Mouse (Mus musculus): ENCODE data around the gene Stx11.
A peak's percentile ranks its signal among the peaks of the same experiment; 100 is the strongest.

Stx11 gene

DNA sequence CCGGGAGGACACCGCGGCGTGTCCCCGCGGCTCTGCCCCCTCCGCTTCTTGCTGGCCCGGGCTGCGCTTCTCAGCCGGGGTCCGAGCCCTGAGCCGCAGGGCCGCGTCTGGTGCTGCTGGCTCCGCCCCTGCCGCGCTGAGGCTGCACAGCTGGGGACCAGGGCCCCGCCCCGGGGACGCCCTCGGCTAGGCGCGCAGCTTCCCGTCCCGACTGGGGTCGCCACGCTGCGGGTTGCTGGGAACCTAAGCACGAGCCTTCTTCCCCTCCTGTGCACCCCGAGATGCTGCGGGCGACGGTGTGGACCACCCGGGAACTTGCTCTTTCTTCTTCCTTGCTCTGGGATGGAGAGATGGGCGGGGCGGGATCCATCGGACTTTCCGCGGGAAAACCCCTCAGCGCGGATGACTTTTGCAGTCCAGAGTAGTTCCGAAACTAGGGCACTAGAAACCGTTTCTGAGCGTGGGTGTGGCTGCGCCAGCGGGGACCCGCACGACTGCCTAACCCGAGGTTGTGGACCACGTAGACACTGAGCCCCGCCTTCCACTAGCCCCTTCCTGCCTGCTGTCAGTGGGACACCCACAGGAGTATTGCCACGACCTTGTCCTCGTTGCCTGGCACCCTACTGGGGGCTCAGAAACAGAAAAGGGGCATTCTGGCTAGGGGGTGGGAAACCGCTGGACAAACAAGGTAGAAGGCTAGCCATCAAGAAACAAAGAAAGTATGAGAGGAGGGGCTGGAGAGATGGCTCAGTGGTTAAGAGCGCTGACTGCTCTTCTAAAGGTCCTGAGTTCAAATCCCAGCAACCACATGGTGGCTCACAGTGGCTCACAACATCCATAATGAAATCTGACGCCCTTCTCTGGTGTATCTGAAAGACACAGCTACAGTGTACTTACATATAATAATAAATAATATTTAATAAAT is at the start of gene Stx11:
Gene Stx11, minus strand, starts transcription at position 148 of the 925 bp plus-strand sequence.
- DNase-seq (ENCODE audit: low spot score in 2 of 2) = peak; percentile 23 to 49

- no peak for DNase-seq (ENCODE audit: low spot score in 2 of 2)
These were observed 44.6 kb upstream of the Stx11 start for GRCm38 (mm10) chr10:13008737-13009121.

DNA sequence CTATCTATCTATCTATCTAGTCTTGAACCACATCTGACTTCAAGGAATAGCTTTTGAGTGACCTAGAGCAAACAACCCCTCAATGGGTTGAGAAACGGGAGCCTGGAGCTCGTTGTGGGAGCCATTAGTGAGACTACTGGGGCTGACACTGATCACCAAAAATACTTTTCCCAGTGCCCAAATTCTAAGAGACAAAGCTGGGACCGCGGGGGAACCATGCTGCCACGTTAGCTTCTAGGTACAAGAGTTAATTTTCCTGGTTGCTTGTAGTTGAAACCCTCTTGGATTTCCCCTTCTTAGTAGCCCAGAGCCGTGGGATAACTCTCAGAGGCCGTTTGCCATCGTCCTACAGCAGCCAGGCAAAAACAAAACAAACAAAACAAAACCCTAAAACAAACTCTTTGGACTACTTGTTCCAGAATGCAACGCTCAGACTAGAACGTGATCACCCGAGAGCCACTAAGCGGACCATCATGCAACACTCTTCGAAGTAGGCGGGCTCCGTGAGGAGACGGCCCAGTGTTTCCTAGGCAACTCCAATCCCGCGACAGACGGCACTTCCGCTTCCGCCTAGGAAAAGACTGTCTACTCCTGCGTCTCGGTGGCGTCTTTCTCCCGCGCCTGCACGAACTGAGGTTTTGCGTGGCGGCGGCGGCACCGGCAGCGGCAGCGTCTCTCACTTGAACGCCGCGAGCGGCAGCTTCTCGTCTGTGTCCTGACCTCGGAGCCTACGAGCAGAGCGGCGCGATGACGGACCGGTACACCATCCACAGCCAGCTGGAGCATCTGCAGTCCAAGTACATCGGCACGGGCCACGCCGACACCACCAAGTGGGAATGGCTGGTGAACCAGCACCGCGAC is 44.0 kb upstream of the Stx11 start:
- DNase-seq (ENCODE audit: low spot score in 2 of 2) = peak; percentile 84 to 93

DNA sequence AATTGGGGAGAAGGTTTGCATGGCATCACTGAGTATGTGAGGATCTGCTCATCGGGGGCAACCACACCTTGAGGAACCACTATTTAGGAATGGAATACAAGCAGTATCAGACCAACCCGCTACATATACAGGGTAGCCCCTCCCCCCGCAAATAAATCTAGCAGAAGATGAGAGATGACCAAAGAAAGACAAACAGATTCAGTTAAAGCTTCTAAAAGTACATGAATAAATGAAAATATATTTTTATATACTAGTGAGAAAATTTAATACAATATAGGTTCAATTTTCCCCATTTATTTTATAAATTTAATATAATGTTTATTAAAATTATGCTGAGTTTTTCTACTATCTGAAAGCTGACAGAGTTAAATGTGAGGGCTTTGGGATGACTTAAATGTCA is 40.9 kb upstream of the Stx11 start, which contains the start of gene Sf3b5:
Gene Sf3b5, plus strand, starts transcription at position 301 of the 400 bp plus-strand sequence.
- no peak for DNase-seq (ENCODE audit: low spot score in 2 of 2)

DNA sequence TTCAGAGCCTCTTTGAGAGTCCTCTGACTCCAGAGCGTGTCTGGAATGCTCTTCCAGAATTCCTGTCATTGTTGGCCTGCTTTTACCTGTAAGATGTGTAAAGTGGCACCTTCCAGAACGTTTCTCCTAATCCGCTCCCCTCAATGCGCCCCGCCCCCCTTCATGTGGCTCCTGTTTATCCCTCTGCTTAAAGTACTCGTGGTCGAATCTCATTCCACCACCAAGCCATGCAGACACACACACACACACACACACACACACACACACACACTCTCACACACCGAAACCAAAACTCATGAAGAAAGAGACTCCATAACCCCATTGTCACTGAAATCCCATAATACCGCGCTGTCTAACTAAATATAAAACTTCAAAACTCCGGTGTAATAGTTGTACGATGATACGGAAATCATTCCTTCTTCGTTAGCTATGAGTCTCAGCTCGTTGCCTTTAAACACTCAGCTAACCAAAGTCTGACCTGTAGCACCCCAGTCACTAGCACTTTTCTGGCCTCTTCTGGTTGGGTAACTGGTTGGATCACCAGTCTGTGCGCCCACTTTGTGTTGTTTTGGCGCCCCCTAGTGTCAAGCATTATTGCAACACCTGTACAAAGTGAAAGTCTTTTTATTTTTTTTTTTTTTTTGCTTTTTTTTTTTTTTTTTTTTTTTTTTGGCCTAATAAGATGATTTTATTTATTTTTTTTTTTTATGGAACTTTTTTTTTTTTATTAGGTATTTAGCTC is 32.8 kb upstream of the Stx11 start:
- peak; percentile 67 to 73 for DNase-seq (ENCODE audit: low spot score in 2 of 2)

GRCm38 (mm10) chr10:12993411-12994039 is 29.4 kb upstream of the Stx11 start:
- no peak for DNase-seq (ENCODE audit: low spot score in 2 of 2)

- no peak for DNase-seq (ENCODE audit: low spot score in 2 of 2)
These were observed 27.9 kb upstream of the Stx11 start for GRCm38 (mm10) chr10:12991953-12992352.

DNA sequence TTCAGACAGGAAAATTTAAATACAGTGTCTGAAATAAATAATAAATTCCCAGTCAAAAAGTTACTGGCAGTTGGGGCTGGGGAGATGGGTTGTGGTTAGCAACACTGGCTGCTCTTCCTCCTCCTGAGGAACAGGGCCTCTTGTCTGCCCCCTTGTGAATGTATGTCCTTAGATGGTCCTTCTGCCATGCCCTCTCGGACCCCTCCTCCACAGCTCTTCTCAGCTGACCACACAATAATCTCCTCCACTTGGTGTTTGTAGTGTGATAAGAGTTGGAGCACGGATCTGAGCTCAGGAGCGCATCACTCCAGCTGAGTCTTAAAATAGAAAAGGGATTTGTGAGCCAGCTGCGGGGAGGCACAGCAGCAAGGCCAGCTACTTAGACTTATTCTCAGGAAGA is 22.8 kb upstream of the Stx11 start:
- no peak for DNase-seq (ENCODE audit: low spot score in 2 of 2)

DNA sequence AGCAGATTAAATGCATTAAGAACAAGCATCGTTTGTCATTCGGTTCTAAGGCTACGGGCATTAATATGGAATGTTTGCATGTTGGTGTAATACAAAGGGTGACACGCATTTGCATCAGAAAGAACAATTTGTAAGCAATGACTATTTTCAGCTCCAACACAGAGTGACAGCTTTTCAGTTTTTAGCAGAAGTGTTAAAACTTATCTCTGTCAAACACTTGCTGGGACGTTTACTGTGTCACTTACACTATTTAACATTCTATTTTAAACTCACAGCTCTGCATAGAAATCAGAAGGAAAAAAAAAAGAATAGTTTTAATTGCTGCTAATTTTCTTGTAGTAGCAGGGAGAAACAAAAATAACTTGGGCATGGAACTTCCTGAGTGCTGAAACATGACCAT is 22.4 kb upstream of the Stx11 start:
- DNase-seq (ENCODE audit: low spot score in 2 of 2) = no peak

- DNase-seq (ENCODE audit: low spot score in 2 of 2) = no peak
These were observed 20.9 kb upstream of the Stx11 start for GRCm38 (mm10) chr10:12985028-12985427.

GRCm38 (mm10) chr10:12983516-12983915 is 19.4 kb upstream of the Stx11 start:
- DNase-seq (ENCODE audit: low spot score in 2 of 2) = no peak

DNA sequence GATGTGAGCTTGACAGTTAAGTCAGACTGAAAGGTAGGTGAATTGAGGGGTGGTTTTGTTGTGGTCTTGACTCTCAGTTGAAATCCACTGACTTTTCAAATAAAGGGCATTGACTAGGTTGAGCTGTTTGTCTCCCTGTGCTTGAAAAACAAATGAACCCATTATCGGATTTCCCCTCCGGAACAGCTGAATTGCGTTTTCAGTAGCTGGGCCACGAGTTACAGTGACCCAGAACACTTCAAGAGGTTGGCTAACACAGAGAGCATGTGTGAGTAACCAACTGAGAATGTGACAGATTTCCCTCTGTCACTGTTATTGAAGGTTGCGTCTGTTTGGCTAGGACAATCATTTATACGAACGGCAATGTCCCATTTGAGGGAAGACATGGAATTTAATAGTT is 17.0 kb upstream of the Stx11 start:
- no peak for DNase-seq (ENCODE audit: low spot score in 2 of 2)

- DNase-seq (ENCODE audit: low spot score in 2 of 2) = no peak
These were observed 13.7 kb upstream of the Stx11 start for GRCm38 (mm10) chr10:12977787-12978212.

DNA sequence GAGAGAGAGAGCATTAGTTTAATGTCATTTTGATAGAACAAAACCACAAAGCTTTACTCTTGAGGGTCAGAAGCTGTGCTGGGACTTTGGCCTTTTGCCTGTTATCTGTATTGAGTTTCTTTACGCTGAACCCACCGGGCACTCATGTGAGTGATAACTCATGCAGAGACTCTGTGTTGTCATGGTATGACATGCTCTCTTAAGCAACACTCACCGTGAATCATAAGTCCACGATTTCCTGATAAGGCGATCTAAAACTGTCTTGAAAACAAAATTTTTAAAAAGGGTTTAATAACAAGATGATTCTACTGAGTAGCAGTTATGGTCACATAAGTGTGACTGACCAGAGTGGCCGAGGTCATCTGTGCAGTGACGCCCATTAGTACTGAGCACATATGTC is 12.5 kb upstream of the Stx11 start:
- no peak for DNase-seq (ENCODE audit: low spot score in 2 of 2)

- DNase-seq (ENCODE audit: low spot score in 2 of 2) = no peak
These were observed 11.9 kb upstream of the Stx11 start for GRCm38 (mm10) chr10:12975957-12976356.

- no peak for DNase-seq (ENCODE audit: low spot score in 2 of 2)
These were observed 11.4 kb upstream of the Stx11 start for GRCm38 (mm10) chr10:12975461-12975860.

- no peak for DNase-seq (ENCODE audit: low spot score in 2 of 2)
These were observed 10.5 kb upstream of the Stx11 start for GRCm38 (mm10) chr10:12974572-12974971.

- DNase-seq (ENCODE audit: low spot score in 2 of 2) = no peak
These were observed 1.6 kb upstream of the Stx11 start for GRCm38 (mm10) chr10:12965669-12966180.

GRCm38 (mm10) chr10:12963362-12964147 is 543 bp downstream of the Stx11 start:
- DNase-seq (ENCODE audit: low spot score in 2 of 2) = peak in 1 of 2 experiments; percentile 18

GRCm38 (mm10) chr10:12962238-12962637 is 1.9 kb downstream of the Stx11 start:
- DNase-seq (ENCODE audit: low spot score in 2 of 2) = no peak

Measured in urinary bladder, adult 18-20 months (tissue).